Mouse (Mus musculus): ENCODE measurements around the gene Ifna16.

Gene Ifna16

GRCm38 (mm10) chr4:88641077-88641831 is 35.5 kb downstream of the Ifna16 start:
- 12% methylated on average over 11 of the region's 11 CpGs for WGBS

GRCm38 (mm10) chr4:88640704-88641076 is 36.0 kb downstream of the Ifna16 start:
- WGBS, result 33% methylated on average over 8 of the region's 8 CpGs

- WGBS, result 95% methylated on average over 4 of the region's 4 CpGs
Observed at GRCm38 (mm10) chr4:88634311-88634710, 42.4 kb downstream of the Ifna16 start, which contains the start of gene C87499. C87499 (minus strand) TSS chr4:88634411.
